Mouse (Mus musculus) limb, embryonic 11.5 days (tissue): ENCODE results near the gene Uxs1. TPM values are rescaled to one million over a fixed set of nuclear protein-coding genes. Genes with fewer than 3 reads are reported as not detected.

Experiments used
- ATAC-seq: fragments of 200-750 bp; cut with Nextera tagmentation; 2 replicates; pipeline ENCODE4 v1.8.0; 2017; ENCODE audit warnings: low read depth; ENCODE audit not compliant: insufficient number of reproducible peaks, low FRiP score, low TSS enrichment
- DNase-seq: peaks from one replicate; pipeline ENCODE4 v3.0.0-alpha.2; 2015; ENCODE audit warnings: low spot score
- H3K27ac ChIP-seq: fragments of 300-500 bp; sonication (generic); replicated peaks from 2 replicates; pipeline ENCODE4 v1.5.1; 2014; ENCODE audit warnings: low read depth, mild to moderate bottlenecking, low read length
- H3K27me3 ChIP-seq: fragments of 300-500 bp; sonication (generic); 2 replicates; pipeline ENCODE4 v1.6.1; 2014; ENCODE audit warnings: mild to moderate bottlenecking, low read length, mixed read lengths; ENCODE audit not compliant: control insufficient read depth, insufficient read depth
- H3K36me3 ChIP-seq: fragments of 300-500 bp; sonication (generic); 2 replicates; pipeline ENCODE4 v1.6.1; 2014; ENCODE audit warnings: mild to moderate bottlenecking, low read length, moderate library complexity, mixed read lengths; ENCODE audit not compliant: control insufficient read depth, insufficient read depth
- H3K4me1 ChIP-seq: fragments of 300-500 bp; sonication (generic); 2 replicates; pipeline ENCODE4 v1.6.1; 2014; ENCODE audit warnings: low read length, mixed read lengths; ENCODE audit not compliant: control insufficient read depth, insufficient read depth
- H3K4me2 ChIP-seq: fragments of 300-500 bp; sonication (generic); 2 replicates; pipeline ENCODE4 v1.6.1; 2014; ENCODE audit warnings: low read depth, mild to moderate bottlenecking, moderate library complexity; ENCODE audit not compliant: severe bottlenecking
- H3K4me3 ChIP-seq: fragments of 300-500 bp; sonication (generic); 2 replicates; pipeline ENCODE4 v1.5.1; 2014; ENCODE audit warnings: low read depth, low read length
- H3K9ac ChIP-seq: fragments of 300-500 bp; sonication (generic); 2 replicates; pipeline ENCODE4 v1.6.1; 2014; ENCODE audit warnings: mild to moderate bottlenecking, low read length
- H3K9me3 ChIP-seq: fragments of 300-500 bp; sonication (generic); 2 replicates; pipeline ENCODE4 v1.6.1; 2016; ENCODE audit warnings: low read length; ENCODE audit not compliant: control insufficient read depth
- WGBS: fragments of 180-500 bp; shearing (Covaris S2); extraction: QIAGEN DNeasy Blood & Tissue Kit; methylation state at CpG from one replicate; pipeline ENCODE4 v1.1.7; 2014; 5-methylcytosine and 5-hydroxymethylcytosine counted together
- polyA plus RNA-seq: library from polyadenylated mRNA; unstranded; fragments of >200 nt; fragmentation: Nextera tagmentation; extraction: Ambion mirVana; gene quantifications from 2 replicates; pipeline ENCODE4 v1.2.1, GENCODE M21; 2014

Uxs1 gene
- polyA plus RNA-seq, 1 experiment from 2014 or later = 24.5 TPM

DNA sequence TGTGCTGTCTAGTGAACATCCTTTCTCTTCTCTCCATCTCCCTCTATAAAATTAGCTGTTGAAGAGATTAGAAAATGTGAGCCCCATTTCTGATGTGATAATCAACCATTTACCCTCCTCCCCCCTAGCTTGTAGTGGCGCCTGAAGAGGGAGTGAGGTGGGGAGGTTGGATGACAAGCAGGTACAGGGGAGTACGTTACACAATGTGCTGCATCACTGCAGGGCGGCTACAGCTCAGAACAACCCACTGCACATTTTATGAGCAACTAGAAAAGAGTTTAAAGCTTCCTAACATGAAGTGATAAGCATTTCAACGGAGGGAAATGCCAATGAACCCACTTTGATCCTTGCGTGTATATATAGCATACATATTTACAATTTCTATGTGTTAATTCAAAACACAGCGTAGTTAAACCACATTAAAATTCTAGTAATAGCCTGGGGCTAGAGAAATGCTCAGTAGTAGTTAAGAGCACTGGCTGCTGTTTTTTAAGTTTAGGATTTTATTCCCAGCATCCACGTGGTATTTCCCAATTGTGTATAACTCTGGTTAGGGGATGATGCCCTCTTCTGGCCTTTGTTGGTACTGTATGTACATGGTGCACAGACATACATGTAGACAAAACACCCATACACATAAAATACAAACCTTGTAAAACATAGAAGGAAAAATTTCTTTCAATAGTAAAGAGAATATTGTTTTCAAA, 89.6 kb downstream of the Uxs1 start:
- Histone ChIP-seq H3K27ac (no peak overlapping the region), H3K4me2 (no peak overlapping the region), H3K9me3 (no peaks in the 10 kb centered on the region), H3K4me3 (no peak overlapping the region), H3K36me3 (no peaks in the 10 kb centered on the region), H3K4me1 (no peaks in the 10 kb centered on the region), H3K9ac (no peak overlapping the region), H3K27me3 (no peaks in the 10 kb centered on the region)
- DNase-seq = peak; percentile 79
- 63% methylated on average over 7 of the region's 7 CpGs for WGBS
- no peak for ATAC-seq

DNA sequence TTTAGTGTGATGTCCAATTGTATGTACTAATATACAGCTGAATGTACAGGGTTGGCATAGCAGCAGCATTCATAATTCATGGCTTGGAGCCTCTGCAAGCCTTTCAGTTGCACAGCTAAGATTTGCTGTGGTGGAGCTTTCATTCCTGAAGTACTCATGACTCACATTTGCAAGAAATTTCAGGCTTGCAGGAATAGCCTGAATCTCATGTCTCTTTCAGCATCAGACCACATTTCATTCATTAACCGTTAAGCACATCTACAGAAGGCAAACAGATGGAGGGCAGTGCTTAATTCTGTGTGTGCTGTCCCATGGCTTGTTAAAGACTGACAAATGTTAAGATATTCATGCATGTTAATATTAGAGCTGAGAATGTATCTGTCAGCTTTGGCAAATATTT, 94.9 kb downstream of the Uxs1 start:
- H3K27ac ChIP-seq = no peak overlapping the region
- no peak for ATAC-seq
- H3K4me1 ChIP-seq = no peaks in the 10 kb centered on the region
- no peaks in the 10 kb centered on the region for H3K9me3 ChIP-seq
- H3K4me3 ChIP-seq = no peak overlapping the region
- 80% methylated on average over 1 of the region's 1 CpGs for WGBS
- H3K4me2 ChIP-seq = no peak overlapping the region
- no peak overlapping the region for H3K9ac ChIP-seq
- no peaks in the 10 kb centered on the region for H3K27me3 ChIP-seq
- H3K36me3 ChIP-seq = no peaks in the 10 kb centered on the region
- no peak for DNase-seq

DNA sequence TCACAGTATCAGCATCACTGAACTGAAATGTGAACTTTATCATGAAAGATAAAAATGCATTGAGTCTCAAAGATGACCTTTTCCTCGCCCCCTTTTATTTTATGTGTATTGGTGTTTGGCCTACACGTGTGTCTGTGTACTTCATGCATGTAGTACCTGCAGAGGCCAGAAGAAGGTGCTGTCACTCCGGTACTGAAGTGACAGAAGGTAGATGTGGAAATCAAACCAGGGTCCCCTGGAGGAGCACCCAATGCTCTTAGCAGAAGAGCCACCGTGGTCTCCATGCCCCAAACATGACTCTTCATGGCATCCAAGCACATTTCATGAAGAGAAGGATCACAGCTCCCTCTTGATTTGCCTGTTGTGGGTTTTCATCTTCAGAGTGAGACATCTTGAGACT, 95.5 kb downstream of the Uxs1 start:
- no peak overlapping the region for H3K9ac ChIP-seq
- WGBS = 87% methylated on average over 4 of the region's 4 CpGs
- H3K27ac ChIP-seq = no peak overlapping the region
- no peak overlapping the region for H3K4me3 ChIP-seq
- no peaks in the 10 kb centered on the region for H3K9me3 ChIP-seq
- H3K4me1 ChIP-seq = no peaks in the 10 kb centered on the region
- no peak overlapping the region for H3K4me2 ChIP-seq
- no peaks in the 10 kb centered on the region for H3K36me3 ChIP-seq
- DNase-seq = no peak
- ATAC-seq = no peak
- H3K27me3 ChIP-seq = no peaks in the 10 kb centered on the region

DNA sequence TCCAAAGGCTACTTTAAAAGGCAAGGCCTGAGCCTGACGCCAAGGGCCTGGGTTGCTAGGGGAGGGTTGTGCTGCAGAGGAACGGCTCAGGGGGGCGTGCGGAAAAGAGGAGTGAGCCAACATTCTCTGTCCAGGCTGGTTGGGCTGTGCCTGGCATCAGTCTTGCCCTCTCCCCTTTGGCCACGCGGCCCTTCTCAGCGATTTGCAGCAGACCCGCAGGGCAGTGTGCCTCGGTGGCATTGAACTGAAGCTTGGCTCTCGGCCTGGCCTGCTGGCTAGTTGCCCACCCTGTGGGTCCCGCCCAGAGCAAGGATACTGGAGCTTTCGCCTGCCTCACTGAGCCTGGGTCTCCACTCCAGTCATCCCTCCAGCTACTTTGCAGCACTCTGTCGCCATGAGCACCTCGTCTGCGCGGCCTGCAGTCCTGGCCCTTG, 97.1 kb downstream of the Uxs1 start, which contains the start of gene 1500015O10Rik:
Gene 1500015O10Rik (plus strand): TSS at position 112 of the 434 bp plus-strand sequence.
- no peak within 1 kb of the TSS for H3K27ac ChIP-seq
- no peak for ATAC-seq
- H3K4me3 ChIP-seq = no peak within 1 kb of the TSS
- H3K36me3 ChIP-seq = no peaks in the 10 kb centered on the region
- no peak for DNase-seq
- H3K9ac ChIP-seq = no peak within 1 kb of the TSS
- H3K27me3 ChIP-seq = no peaks in the 10 kb centered on the region
- no peaks in the 10 kb centered on the region for H3K9me3 ChIP-seq
- H3K4me1 ChIP-seq = no peaks in the 10 kb centered on the region
- no peak within 1 kb of the TSS for H3K4me2 ChIP-seq
- 67% methylated on average over 16 of the region's 16 CpGs for whole genome bisulfite sequencing

DNA sequence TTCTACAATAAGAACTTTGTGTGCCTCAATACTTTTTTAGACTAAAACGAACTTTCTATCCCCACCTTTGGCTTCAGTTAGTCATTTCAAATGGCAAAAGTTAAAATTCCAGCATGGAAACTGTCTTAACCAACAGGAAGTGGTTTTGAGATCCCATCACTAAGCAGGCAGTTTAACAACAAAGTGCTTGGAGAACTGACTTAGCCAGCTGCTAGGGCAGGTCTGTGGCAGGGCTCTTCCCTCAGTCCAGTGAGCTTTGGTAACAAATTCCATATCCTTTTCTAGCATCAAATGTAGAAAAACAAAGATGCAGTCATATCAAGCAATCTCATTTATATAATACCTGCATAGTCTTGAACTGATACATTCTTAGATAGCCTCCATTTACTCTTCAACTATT, 105.1 kb downstream of the Uxs1 start:
- no peak for DNase-seq
- Histone ChIP-seq H3K4me1 (0 out of 2 replicates have a peak, but pooled peaks cover 4% of the 10 kb centered on the region), H3K9me3 (no peaks in the 10 kb centered on the region), H3K9ac (no peak overlapping the region), H3K4me3 (no peak overlapping the region), H3K27ac (no peak overlapping the region), H3K27me3 (no peaks in the 10 kb centered on the region), H3K36me3 (no peaks in the 10 kb centered on the region), H3K4me2 (no peak overlapping the region)
- 72% methylated on average over 1 of the region's 1 CpGs for WGBS
- no peak for ATAC-seq

DNA sequence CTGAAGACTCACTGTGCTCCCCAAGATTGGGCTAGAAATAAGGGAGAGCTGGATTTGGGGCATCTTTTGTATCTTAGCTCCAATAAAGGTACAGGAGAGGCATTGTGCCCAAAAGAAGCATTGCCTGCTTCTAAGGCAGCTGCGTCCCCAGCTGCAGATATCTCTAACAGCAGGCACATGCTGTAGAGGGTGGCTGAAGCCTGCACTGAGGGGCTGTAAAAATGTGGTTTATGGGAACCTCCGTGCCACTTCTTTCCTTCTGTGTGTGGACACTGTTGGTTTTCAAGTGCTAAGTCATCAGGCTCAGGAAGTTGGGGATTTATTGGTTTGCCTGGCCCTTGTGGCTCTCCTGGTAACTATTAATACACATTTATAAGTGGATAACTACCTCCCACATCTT, 108.8 kb downstream of the Uxs1 start:
- no peak for DNase-seq
- WGBS = 42% methylated on average over 2 of the region's 2 CpGs
- H3K27me3 ChIP-seq = no peaks in the 10 kb centered on the region
- H3K4me1 ChIP-seq = 0 out of 2 replicates have a peak, but pooled peaks cover 4% of the 10 kb centered on the region
- no peak overlapping the region for H3K27ac ChIP-seq
- no peaks in the 10 kb centered on the region for H3K36me3 ChIP-seq
- H3K9ac ChIP-seq = no peak overlapping the region
- no peak overlapping the region for H3K4me2 ChIP-seq
- H3K4me3 ChIP-seq = no peak overlapping the region
- H3K9me3 ChIP-seq = no peaks in the 10 kb centered on the region
- no peak for ATAC-seq

DNA sequence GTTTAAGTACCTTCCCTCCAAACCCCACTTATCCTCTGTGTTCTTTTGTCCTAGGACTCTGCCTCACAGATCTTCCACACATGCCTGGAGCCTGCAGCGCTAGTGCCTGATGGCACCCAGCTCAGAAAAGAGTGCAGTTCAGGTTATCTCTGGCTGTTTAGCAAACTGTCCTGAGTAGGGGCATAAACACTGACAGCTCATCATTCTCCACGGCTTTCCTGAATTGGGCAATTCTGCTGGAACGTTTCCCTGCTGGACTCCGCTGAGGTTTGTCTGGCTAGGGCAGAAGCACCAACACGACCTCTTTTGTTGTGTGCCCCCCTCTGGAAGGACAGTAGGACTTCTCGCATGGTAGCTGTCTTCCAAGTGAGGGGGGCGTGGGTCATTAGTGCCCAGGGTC, 109.6 kb downstream of the Uxs1 start:
- Histone ChIP-seq H3K4me3 (no peak overlapping the region), H3K4me1 (0 out of 2 replicates have a peak, but pooled peaks cover 4% of the 10 kb centered on the region), H3K36me3 (no peaks in the 10 kb centered on the region), H3K9ac (no peak overlapping the region), H3K27me3 (no peaks in the 10 kb centered on the region), H3K27ac (no peak overlapping the region), H3K4me2 (no peak overlapping the region), H3K9me3 (no peaks in the 10 kb centered on the region)
- ATAC-seq = no peak
- 70% methylated on average over 7 of the region's 7 CpGs for WGBS
- DNase-seq = no peak

DNA sequence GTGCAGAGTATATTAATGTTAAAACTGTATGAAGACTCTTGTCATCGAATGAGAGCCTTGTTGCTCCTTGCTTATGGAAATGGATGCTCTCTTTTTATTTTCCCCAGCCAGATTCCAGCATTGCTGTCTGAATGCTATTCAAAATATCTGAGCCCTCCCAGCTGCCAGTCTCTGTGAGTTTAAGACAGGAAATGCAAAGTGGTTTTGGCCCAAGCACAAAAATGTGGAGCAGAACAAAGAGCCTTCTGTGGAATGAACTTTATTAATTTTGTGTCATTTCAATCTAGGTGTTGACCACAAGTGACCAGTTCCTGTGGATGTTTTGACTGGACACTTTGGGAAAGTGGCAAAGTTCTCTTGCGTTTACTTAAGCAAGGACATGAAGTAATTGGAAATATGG, 112.8 kb downstream of the Uxs1 start:
- Histone ChIP-seq H3K4me3 (no peak overlapping the region), H3K4me2 (no peak overlapping the region), H3K27ac (no peak overlapping the region), H3K27me3 (no peaks in the 10 kb centered on the region), H3K36me3 (no peaks in the 10 kb centered on the region), H3K9me3 (no peaks in the 10 kb centered on the region), H3K4me1 (0 out of 2 replicates have a peak, but pooled peaks cover 4% of the 10 kb centered on the region), H3K9ac (no peak overlapping the region)
- ATAC-seq = no peak
- no peak for DNase-seq
- WGBS = 90% methylated on average over 2 of the region's 2 CpGs

DNA sequence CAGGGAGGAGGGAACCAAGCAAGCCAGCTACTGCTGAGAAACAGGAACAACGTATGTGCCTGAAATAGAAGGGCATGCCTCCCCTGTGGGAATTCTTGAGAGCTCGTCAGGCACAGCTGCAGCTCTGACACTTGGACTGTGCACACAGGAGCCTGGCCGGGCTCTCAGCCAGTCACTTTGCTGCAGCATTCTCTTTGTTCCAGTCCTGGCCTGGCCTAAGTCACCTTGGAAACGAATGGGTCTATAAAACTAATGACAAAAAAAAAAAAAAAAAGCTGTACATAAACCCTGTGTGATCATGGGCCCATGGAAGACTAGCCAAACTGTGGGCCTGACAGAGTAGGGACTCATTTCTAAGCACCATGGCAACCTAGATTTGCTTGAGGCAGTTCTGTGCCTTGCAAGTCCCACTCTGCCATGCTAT, 129.0 kb downstream of the Uxs1 start:
- DNase-seq = peak; percentile 56
- Histone ChIP-seq H3K27me3 (no peaks in the 10 kb centered on the region), H3K36me3 (no peaks in the 10 kb centered on the region), H3K4me2 (no peak overlapping the region), H3K27ac (peak overlapping the region; percentile 57), H3K9me3 (no peaks in the 10 kb centered on the region), H3K4me3 (no peak overlapping the region), H3K9ac (no peak overlapping the region), H3K4me1 (peaks cover 8% of the 10 kb centered on the region; the same call in 1 of the 2 replicates)
- 11% methylated on average over 4 of the region's 4 CpGs for WGBS
- ATAC-seq = peak; percentile 92
